Mouse (Mus musculus) spleen, adult 2 months (tissue): Measurements from ENCODE around the gene Kl.

Experiments
- CTCF ChIP-seq: fragments of 200-500 bp; IDR thresholded peaks from 2 replicates; pipeline ENCODE4 v1.5.1; 2011; ENCODE audit warnings: mild to moderate bottlenecking, inconsistent platforms; ENCODE audit not compliant: insufficient read depth, insufficient read length, insufficient replicate concordance; ENCODE audit errors: extremely low read depth
- POLR2A ChIP-seq: fragments of 200-500 bp; IDR thresholded peaks from 2 replicates; pipeline ENCODE4 v1.6.1; 2011; ENCODE audit warnings: low read depth, low read length, inconsistent platforms

DNA sequence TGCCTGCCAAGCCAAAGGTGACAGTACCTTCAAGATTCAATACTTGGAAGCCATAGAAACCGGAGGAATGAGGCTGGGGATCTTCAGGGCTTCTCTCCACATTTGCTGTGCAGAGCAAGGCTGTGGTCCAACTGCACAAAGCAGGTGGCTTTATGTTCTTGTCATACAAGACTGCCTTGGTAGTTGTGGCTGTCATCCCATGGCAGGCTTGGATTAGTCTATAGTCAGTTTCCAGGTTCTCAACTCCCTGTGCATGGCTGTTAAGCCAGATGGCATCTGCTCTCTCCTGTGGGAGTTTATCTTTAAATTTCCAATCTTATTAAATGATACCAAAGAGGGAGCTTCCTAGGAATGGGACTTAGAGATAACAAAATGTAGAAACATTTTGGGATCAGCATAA lies 9.2 kb downstream of the Kl start:
- TF ChIP-seq POLR2A (no peak), CTCF (no peak)
